Mouse (Mus musculus) hindbrain, embryonic 11.5 days (tissue): ENCODE data around the gene Akr1c19. TPM values are rescaled to one million over a fixed set of nuclear protein-coding genes. Genes with fewer than 3 reads are reported as not detected.

Source experiments
- ATAC-seq: fragments of 200-750 bp; cut with Nextera tagmentation; 2 replicates; pipeline ENCODE4 v1.8.0; 2017; ENCODE audit warnings: mild to moderate bottlenecking, moderate TSS enrichment, moderate library complexity; ENCODE audit not compliant: low FRiP score
- DNase-seq: peaks from one replicate; pipeline ENCODE4 v3.0.0-alpha.2; 2015; ENCODE audit warnings: low spot score
- H3K27ac ChIP-seq: fragments of 300-500 bp; sonication (generic); 2 replicates; pipeline ENCODE4 v1.5.1; 2014; ENCODE audit warnings: mild to moderate bottlenecking, low read depth, low read length
- H3K27me3 ChIP-seq: fragments of 300-500 bp; sonication (generic); 2 replicates; pipeline ENCODE4 v1.6.1; 2014; ENCODE audit warnings: mild to moderate bottlenecking, low read length, moderate library complexity, mixed read lengths; ENCODE audit not compliant: control insufficient read depth, insufficient read depth
- H3K36me3 ChIP-seq: fragments of 300-500 bp; sonication (generic); 2 replicates; pipeline ENCODE4 v1.6.1; 2014; ENCODE audit warnings: mild to moderate bottlenecking, low read length, moderate library complexity, mixed read lengths; ENCODE audit not compliant: control insufficient read depth, insufficient read depth
- H3K4me1 ChIP-seq: fragments of 300-500 bp; sonication (generic); replicated peaks from 2 replicates; pipeline ENCODE4 v1.6.1; 2014; ENCODE audit warnings: low read length, mixed read lengths; ENCODE audit not compliant: control insufficient read depth, insufficient read depth
- H3K4me2 ChIP-seq: fragments of 300-500 bp; sonication (generic); replicated peaks from 2 replicates; pipeline ENCODE4 v1.6.1; 2014; ENCODE audit warnings: mild to moderate bottlenecking, low read depth, low read length
- H3K4me3 ChIP-seq: fragments of 300-500 bp; sonication (generic); 2 replicates; pipeline ENCODE4 v1.5.1; 2014; ENCODE audit warnings: low read depth, low read length
- H3K9ac ChIP-seq: fragments of 300-500 bp; sonication (generic); 2 replicates; pipeline ENCODE4 v1.6.1; 2014; ENCODE audit warnings: low read depth, low read length
- H3K9me3 ChIP-seq: fragments of 300-500 bp; sonication (generic); 2 replicates; pipeline ENCODE4 v1.6.1; 2016; ENCODE audit warnings: low read length; ENCODE audit not compliant: control insufficient read depth
- WGBS: fragments of 180-500 bp; shearing (Covaris S2); extraction: QIAGEN DNeasy Blood & Tissue Kit; methylation state at CpG from one replicate; pipeline ENCODE4 v1.1.7; 2014; 5-methylcytosine and 5-hydroxymethylcytosine counted together
- polyA plus RNA-seq: library from polyadenylated mRNA; unstranded; fragments of >200 nt; fragmentation: Nextera tagmentation; extraction: Ambion mirVana; gene quantifications from 2 replicates; pipeline ENCODE4 v1.2.1, GENCODE M21; 2014

The Akr1c19 gene
- polyA plus RNA-seq, 1 experiment from 2014 or later = 0.79 TPM

- no peak for DNase-seq
Measured at GRCm38 (mm10) chr13:4296991-4297390, 68.5 kb downstream of the Akr1c19 start.

More at GRCm38 (mm10) chr13:4296991-4297390, 68.5 kb downstream of the Akr1c19 start:
- Histone ChIP-seq H3K4me1 (no peaks in the 10 kb centered on the region), H3K27ac (no peak overlapping the region), H3K4me3 (no peak overlapping the region), H3K36me3 (no peaks in the 10 kb centered on the region), H3K9ac (no peak overlapping the region), H3K9me3 (no peaks in the 10 kb centered on the region), H3K4me2 (no peak overlapping the region), H3K27me3 (no peaks in the 10 kb centered on the region)
- ATAC-seq = no peak
- 93% methylated on average over 4 of the region's 4 CpGs for WGBS

Other genes starting within 250 kb of the Akr1c19 start
- 0.06 and 0.22 TPM in 2 replicates for gene Akr1c14, start 179.7 kb upstream of the Akr1c19 start, polyA plus RNA-seq
- not detected in 2 replicates for gene Akr1c18, start 78.0 kb upstream of the Akr1c19 start, polyA plus RNA-seq
- 1.0 TPM in 2 replicates for gene Akr1c13, start 37.5 kb upstream of the Akr1c19 start, polyA plus RNA-seq
- 0.32 TPM in 1 of 2 replicates, not detected in the other for gene Akr1c12, start 50.7 kb downstream of the Akr1c19 start, polyA plus RNA-seq
- not detected in 2 replicates for gene Akr1c6, start 205.6 kb downstream of the Akr1c19 start, polyA plus RNA-seq